Mouse (Mus musculus): Measurements from ENCODE around the gene Lamtor1.

DNA sequence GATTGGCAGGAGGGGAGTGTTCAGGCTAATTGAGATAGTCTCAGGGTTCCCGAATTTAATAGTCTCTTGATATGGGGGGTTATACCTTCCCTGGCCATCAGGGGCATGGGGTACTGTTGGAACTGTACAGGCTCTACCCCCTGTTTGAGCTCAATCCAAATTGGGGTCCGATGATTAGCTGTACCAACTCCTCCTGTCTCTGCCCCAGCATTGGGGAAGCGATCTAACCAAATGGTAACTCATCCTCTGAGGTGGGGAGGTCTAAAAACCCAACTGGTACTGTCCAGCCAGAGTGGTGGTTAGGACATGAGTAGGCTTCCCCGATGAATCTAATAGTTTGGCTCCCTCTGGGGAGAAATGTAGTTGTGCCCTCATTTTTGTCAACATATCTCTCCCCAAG, 31.3 kb downstream of the Lamtor1 start:
- TF ChIP-seq CTCF (IDR thresholded peaks at IDR 0.05; ENCODE audit: low read depth): no peak
- no peak for TF ChIP-seq EP300 (IDR thresholded peaks at IDR 0.05; ENCODE audit: low read depth)

Measured in liver, embryonic 14.5 days (tissue).